Mouse (Mus musculus) testis, adult 2 months (tissue): ENCODE measurements around the gene Fhad1. TPM values are rescaled to one million over a fixed set of nuclear protein-coding genes. Genes with fewer than 3 reads are reported as not detected.

Experiments used
- H3K27ac ChIP-seq: fragments of 200-500 bp; 2 replicates; pipeline ENCODE4 v1.5.1; 2012; ENCODE audit warnings: low read depth, low read length; ENCODE audit not compliant: control insufficient read depth, insufficient read depth
- H3K27me3 ChIP-seq: fragments of 200-500 bp; 2 replicates; pipeline ENCODE4 v1.6.1; 2012; ENCODE audit warnings: mild to moderate bottlenecking, low read length, moderate library complexity; ENCODE audit not compliant: control insufficient read depth, insufficient read depth
- H3K36me3 ChIP-seq: fragments of 200-500 bp; 2 replicates; pipeline ENCODE4 v1.6.1; 2012; ENCODE audit warnings: mild to moderate bottlenecking, low read length; ENCODE audit not compliant: control insufficient read depth, insufficient read depth
- H3K4me1 ChIP-seq: fragments of 200-500 bp; 2 replicates; pipeline ENCODE4 v1.6.1; 2012; ENCODE audit warnings: low read length; ENCODE audit not compliant: control insufficient read depth, insufficient read depth
- H3K4me3 ChIP-seq: fragments of 200-500 bp; 2 replicates; pipeline ENCODE4 v1.5.1; 2012; ENCODE audit warnings: low read depth, mild to moderate bottlenecking, low read length, moderate library complexity, mixed read lengths; ENCODE audit not compliant: control insufficient read depth
- CTCF ChIP-seq: fragments of 200-500 bp; IDR thresholded peaks from 2 replicates; pipeline ENCODE4 v1.5.1; 2012; ENCODE audit warnings: low read depth, mild to moderate bottlenecking, inconsistent platforms, low read length, moderate library complexity; ENCODE audit not compliant: control insufficient read depth, insufficient read depth, insufficient replicate concordance
- POLR2A ChIP-seq: fragments of 200-500 bp; IDR thresholded peaks from 2 replicates; pipeline ENCODE4 v1.6.1; 2012; ENCODE audit warnings: low read depth, mild to moderate bottlenecking, inconsistent platforms, low read length, moderate library complexity; ENCODE audit not compliant: control insufficient read depth
- polyA plus RNA-seq: library from polyadenylated mRNA; depleted of rRNA; stranded (reverse); fragments of >200 nt; gene quantifications from 2 replicates; pipeline ENCODE4 v1.2.3, GENCODE M21; 2012

Fhad1 gene
- polyA plus RNA-seq, 1 experiment = 186 TPM

DNA sequence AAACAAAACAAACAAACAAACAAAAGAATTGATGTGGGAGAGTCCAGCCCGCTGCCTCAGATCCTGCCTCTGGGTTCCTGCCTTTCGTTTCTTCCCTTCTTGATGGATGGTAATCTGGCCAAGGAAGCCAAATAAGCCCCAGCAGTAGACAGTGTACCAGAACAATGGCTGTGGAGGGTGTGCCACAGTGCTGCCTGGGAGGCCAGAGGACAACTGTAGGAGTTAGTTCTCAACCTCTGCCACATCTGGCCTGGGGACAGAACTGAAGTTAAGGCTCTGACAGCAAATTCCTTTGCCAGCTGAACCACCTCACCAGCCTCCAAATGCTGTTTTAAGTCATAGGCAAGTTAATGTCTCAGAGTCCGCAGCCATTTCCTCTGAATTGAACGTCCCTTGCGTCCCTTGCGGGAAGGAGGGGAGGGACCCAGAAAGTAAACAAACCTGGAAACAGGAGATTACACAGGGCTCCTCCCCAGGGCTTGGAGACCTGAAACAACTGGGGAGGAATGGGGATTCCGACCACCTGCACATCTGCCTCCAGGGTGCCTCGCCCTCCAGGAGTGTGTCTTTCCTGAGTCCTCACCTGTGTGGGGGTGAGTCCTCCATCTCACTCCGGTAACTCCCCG lies 133.5 kb downstream of the Fhad1 start:
- TF ChIP-seq CTCF (no peak), POLR2A (no peak)
- Histone ChIP-seq H3K27me3 (no peaks in the 10 kb centered on the region), H3K27ac (no peak overlapping the region), H3K4me3 (no peak overlapping the region), H3K36me3 (no peaks in the 10 kb centered on the region), H3K4me1 (peaks cover 4% of the 10 kb centered on the region)

DNA sequence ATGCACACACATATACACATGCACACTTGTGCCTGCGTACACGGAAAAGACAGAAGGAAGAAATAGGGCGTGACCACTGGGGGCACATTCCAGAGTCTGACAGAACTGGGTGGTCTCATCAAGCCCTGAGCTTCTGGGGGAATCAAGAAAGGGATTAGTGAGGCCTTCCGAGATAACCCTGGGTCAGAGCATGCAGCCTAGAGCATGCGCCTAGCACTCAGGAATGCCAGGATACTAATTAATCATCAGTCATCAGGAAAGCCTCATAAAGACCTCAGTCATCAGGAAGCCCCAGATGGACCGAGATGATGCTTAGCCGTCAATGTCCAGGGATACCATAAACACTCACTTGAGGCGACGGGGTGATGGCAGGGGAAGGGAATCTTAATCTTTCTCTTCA lies 135.0 kb downstream of the Fhad1 start:
- H3K27ac ChIP-seq = no peak overlapping the region
- no peak for TF ChIP-seq POLR2A
- no peak for TF ChIP-seq CTCF
- H3K4me1 ChIP-seq = peaks cover 10% of the 10 kb centered on the region
- no peak overlapping the region for H3K4me3 ChIP-seq
- 0 out of 2 replicates have a peak, but pooled peaks cover under 1% of the 10 kb centered on the region for H3K27me3 ChIP-seq
- no peaks in the 10 kb centered on the region for H3K36me3 ChIP-seq

DNA sequence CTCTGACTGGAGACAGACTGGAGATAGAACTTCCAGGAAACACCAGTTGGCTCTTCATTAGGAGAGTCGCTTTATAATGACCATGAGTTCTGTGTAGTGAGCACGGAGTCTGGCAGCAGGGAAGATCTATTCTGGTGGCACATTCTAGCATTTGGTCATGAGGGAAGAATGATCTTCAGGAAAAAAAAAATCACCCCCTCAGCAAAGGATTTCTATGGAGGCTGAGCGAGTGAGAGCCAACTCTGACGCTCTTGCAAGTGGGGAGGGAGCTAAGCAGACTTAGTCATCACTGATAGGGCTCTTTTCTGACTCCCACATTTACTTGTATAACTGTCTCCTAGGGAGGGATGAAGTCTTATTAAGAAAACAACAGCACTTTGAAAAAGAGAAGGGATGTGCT lies 135.8 kb downstream of the Fhad1 start:
- Histone ChIP-seq H3K27ac (peak overlapping the region; percentile 12; the same call in 1 of the 2 replicates), H3K36me3 (no peaks in the 10 kb centered on the region), H3K27me3 (peaks cover 5% of the 10 kb centered on the region; the same call in 1 of the 2 replicates), H3K4me3 (no peak overlapping the region), H3K4me1 (peaks cover 17% of the 10 kb centered on the region)
- TF ChIP-seq POLR2A (no peak), CTCF (no peak)

- no peaks in the 10 kb centered on the region for H3K36me3 ChIP-seq
- TF ChIP-seq POLR2A = no peak
- no peak for TF ChIP-seq CTCF
- peaks cover 5% of the 10 kb centered on the region; the same call in 1 of the 2 replicates for H3K27me3 ChIP-seq
- no peak overlapping the region for H3K27ac ChIP-seq
- H3K4me3 ChIP-seq = no peak overlapping the region
- peaks cover 20% of the 10 kb centered on the region for H3K4me1 ChIP-seq
Observed at GRCm38 (mm10) chr4:141878621-141879020, 136.3 kb downstream of the Fhad1 start.

DNA sequence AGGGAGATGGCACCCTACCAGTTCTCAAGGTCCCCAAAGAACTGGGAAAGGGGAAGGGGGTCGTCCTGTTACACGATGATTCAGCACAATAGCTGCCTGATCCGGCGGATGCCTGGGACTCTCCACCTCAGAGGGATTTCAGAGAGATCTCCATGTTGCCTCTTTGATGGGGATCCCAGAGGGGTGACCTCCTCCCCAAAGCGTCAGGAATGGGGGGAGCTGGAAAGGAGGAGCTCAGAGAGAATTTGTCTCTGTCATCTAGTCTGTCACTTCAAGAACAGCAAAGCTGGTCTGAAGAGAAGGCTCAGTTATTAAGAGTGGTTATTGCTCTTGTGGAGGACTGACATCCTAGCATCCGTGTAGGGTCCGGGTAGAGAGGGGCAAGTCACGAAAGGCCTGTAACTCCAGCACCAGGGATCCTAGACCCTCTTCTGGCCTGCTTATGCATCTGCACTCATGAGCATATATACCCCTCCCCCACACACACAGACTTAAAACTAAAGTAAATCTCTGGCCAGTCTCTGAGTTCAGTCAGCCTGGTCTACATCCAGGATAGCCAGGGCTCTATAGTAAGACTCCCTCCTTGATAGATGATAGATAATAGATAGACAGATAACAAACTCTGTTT lies 139.3 kb downstream of the Fhad1 start:
- Histone ChIP-seq H3K27ac (no peak overlapping the region), H3K4me3 (peak overlapping the region; percentile 94), H3K4me1 (peaks cover 20% of the 10 kb centered on the region)

DNA sequence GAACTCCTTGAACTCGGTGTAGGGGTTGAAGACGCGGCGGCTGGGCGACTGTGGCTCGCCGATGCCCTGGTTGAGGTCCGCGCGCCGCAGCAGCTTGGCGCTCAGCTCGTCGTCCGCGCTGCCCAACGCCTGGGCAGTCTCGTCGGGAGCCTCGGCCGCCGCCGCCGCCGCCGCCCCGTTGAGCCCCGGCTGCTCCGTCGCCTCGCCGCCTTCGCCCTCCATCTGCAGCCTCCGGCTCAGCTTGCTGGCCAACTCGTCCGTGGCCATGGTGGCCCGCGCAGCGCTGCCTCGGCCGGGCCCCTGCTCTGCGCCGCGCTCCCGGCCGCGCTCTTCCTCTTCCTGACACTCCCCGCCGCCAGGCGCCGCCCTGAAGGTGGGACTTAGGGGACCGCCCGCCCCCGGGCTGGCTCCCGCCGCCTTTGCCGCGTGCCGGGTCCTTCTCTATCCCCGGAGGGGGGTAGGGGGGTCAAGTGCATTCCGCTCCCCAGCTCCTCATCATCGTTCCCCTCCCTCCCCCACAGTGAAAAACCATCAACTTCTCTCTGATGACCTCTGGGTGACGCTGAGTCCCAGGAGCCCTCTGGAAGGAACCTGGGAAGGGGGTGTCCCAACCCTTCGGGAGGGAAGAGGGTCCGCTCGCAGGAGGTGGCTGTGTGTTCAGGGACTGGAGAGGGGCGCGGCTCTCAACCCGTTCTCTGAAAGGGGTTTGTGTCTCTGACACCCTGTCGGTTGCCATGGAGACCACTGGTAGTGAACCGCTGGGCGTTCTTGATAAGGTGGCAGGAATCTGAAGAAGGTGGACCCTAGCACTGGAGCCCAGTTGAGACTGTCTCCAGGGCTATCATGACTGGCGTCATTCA lies 140.1 kb downstream of the Fhad1 start, which contains the start of gene Efhd2:
Gene Efhd2 (minus strand): TSS at position 320 of the 860 bp plus-strand sequence.
- H3K4me1 ChIP-seq = peaks cover 20% of the 10 kb centered on the region
- TF ChIP-seq CTCF (no peak), POLR2A (no peak; the same call in none of the 2 replicates)
- H3K27me3 ChIP-seq = peaks cover 5% of the 10 kb centered on the region; the same call in 1 of the 2 replicates
- H3K27ac ChIP-seq = peak within 1 kb of the TSS; percentile 82
- H3K4me3 ChIP-seq = peak within 1 kb of the TSS; percentile 94
- no peaks in the 10 kb centered on the region for H3K36me3 ChIP-seq

More for the DNA sequence above, 139.3 kb downstream of the Fhad1 start:
- Histone ChIP-seq H3K36me3 (no peaks in the 10 kb centered on the region), H3K27me3 (peaks cover 5% of the 10 kb centered on the region; the same call in 1 of the 2 replicates)
- TF ChIP-seq POLR2A (no peak), CTCF (no peak)

DNA sequence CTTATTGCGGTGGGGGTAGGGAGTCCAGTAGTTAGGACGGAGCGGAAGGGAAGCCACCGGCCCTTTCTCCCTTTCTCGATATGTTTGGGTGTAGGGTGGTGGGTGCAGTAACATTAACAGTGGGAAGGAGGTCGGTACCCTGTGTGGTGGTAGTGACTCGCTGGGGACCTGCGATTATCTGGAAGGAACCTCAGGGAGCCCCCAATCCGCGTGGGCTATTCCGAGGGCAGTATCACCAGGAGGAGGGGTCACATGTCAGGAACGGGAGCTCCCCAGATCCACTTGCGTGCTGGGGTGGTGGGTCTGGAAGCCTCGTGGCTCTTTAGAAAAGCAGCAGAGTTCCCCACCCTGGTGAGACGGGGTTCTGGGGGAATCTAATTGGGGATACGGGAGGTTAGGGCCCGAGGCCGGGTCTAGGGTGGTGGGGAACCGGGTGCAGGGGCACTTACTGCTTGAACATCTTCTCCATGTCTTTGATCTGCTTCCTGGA lies 140.7 kb downstream of the Fhad1 start:
- Histone ChIP-seq H3K4me3 (peak overlapping the region; percentile 94), H3K4me1 (peaks cover 20% of the 10 kb centered on the region), H3K36me3 (no peaks in the 10 kb centered on the region), H3K27ac (peak overlapping the region; percentile 82), H3K27me3 (peaks cover 5% of the 10 kb centered on the region; the same call in 1 of the 2 replicates)
- TF ChIP-seq CTCF (no peak), POLR2A (peak; percentile 29; the same call in 1 of the 2 replicates)
